18 mouse cellular contexts compared by ENCODE assay signal in genomic region chr9:23134006-23134405, GRCm38 (mm10).
"Had no signal": no experiment of that assay in that cellular context is flagged by ENCODE, and none has a peak within 500 bp of the region (broad histone marks: within the 10 kb centered on the region; RNA-seq: fewer than 3 reads in every experiment).

No protein-coding gene starts in this region.

- H3K4me1 ChIP-seq: neural tube, embryonic 13.5 days; neural tube, embryonic 15.5 days had no signal

- H3K36me3 ChIP-seq: midbrain, embryonic 10.5 days; neural tube, embryonic 13.5 days; neural tube, embryonic 15.5 days had no signal

- H3K27ac ChIP-seq: midbrain, embryonic 10.5 days; neural tube, embryonic 13.5 days; neural tube, embryonic 15.5 days had no signal

- H3K4me3 ChIP-seq: midbrain, embryonic 10.5 days; myocyte; neural tube, embryonic 13.5 days; neural tube, embryonic 15.5 days had no signal

- H3K9ac ChIP-seq: lung, embryonic 14.5 days; neural tube, embryonic 13.5 days; neural tube, embryonic 15.5 days had no signal

- H3K4me2 ChIP-seq: lung, embryonic 14.5 days; neural tube, embryonic 13.5 days; neural tube, embryonic 15.5 days had no signal

- DNase-seq: lung, adult 18-20 months; lung, postnatal 10 days; lung, postnatal 4 days; midbrain, embryonic 14.5 days; retina, postnatal 1 day; right cerebral cortex, adult 18-20 months; right cerebral cortex, postnatal 25 days; right cerebral cortex, postnatal 4 days; spleen, adult 18-20 months; thymus, adult 18-20 months; thymus, postnatal 14 days; thymus, postnatal 4 days had no signal

- H3K9me3 ChIP-seq: midbrain, embryonic 10.5 days; neural tube, embryonic 13.5 days; neural tube, embryonic 15.5 days had no signal

- H3K27me3 ChIP-seq: neural tube, embryonic 13.5 days; neural tube, embryonic 15.5 days had no signal

- ATAC-seq: midbrain, embryonic 16.5 days had no signal
